Mouse (Mus musculus) embryonic facial prominence, embryonic 11.5 days (tissue): ENCODE results near the gene Dnajc7. TPM values are rescaled to one million over a fixed set of nuclear protein-coding genes. Genes with fewer than 3 reads are reported as not detected.

Source experiments
- ATAC-seq: fragments of 200-750 bp; cut with Nextera tagmentation; replicated peaks from 2 replicates; pipeline ENCODE4 v1.8.0; 2017; ENCODE audit warnings: low read depth; ENCODE audit not compliant: insufficient number of reproducible peaks, low FRiP score, low TSS enrichment
- DNase-seq: peaks from one replicate; pipeline ENCODE4 v3.0.0-alpha.2; 2015; ENCODE audit warnings: low spot score
- H3K27ac ChIP-seq: fragments of 300-500 bp; sonication (generic); replicated peaks from 2 replicates; pipeline ENCODE4 v1.5.1; 2014; ENCODE audit warnings: mild to moderate bottlenecking, low read depth, low read length, control low read depth
- H3K27me3 ChIP-seq: fragments of 300-500 bp; sonication (generic); 2 replicates; pipeline ENCODE4 v1.6.1; 2014; ENCODE audit warnings: mild to moderate bottlenecking, low read length, moderate library complexity, mixed read lengths; ENCODE audit not compliant: control insufficient read depth, insufficient read depth
- H3K36me3 ChIP-seq: fragments of 300-500 bp; sonication (generic); replicated peaks from 2 replicates; pipeline ENCODE4 v1.6.1; 2014; ENCODE audit warnings: low read depth, mild to moderate bottlenecking, low read length, moderate library complexity, mixed read lengths; ENCODE audit not compliant: control insufficient read depth, insufficient read depth
- H3K4me1 ChIP-seq: fragments of 300-500 bp; sonication (generic); 2 replicates; pipeline ENCODE4 v1.6.1; 2014; ENCODE audit warnings: low read length, mixed read lengths; ENCODE audit not compliant: control insufficient read depth, insufficient read depth
- H3K4me2 ChIP-seq: fragments of 300-500 bp; sonication (generic); 2 replicates; pipeline ENCODE4 v1.6.1; 2014; ENCODE audit warnings: low read depth, mild to moderate bottlenecking, control low read depth, low read length, moderate library complexity
- H3K4me3 ChIP-seq: fragments of 300-500 bp; sonication (generic); 2 replicates; pipeline ENCODE4 v1.5.1; 2014; ENCODE audit warnings: low read depth, low read length, control low read depth
- H3K9ac ChIP-seq: fragments of 300-500 bp; sonication (generic); replicated peaks from 2 replicates; pipeline ENCODE4 v1.6.1; 2014; ENCODE audit warnings: mild to moderate bottlenecking, control low read depth, low read length
- H3K9me3 ChIP-seq: fragments of 300-500 bp; sonication (generic); replicated peaks from 2 replicates; pipeline ENCODE4 v1.6.1; 2016; ENCODE audit warnings: mild to moderate bottlenecking, low read length, inconsistent platforms, mixed read lengths; ENCODE audit not compliant: control insufficient read depth
- WGBS: fragments of 180-500 bp; shearing (Covaris S2); extraction: QIAGEN DNeasy Blood & Tissue Kit; methylation state at CpG from one replicate; pipeline ENCODE4 v1.1.7; 2014; 5-methylcytosine and 5-hydroxymethylcytosine counted together
- polyA plus RNA-seq: library from polyadenylated mRNA; unstranded; fragments of >200 nt; fragmentation: Nextera tagmentation; extraction: Ambion mirVana; gene quantifications from 2 replicates; pipeline ENCODE4 v1.2.1, GENCODE M21; 2014

Dnajc7 gene
- polyA plus RNA-seq, 1 experiment from 2014 or later = 83.9 TPM

GRCm38 (mm10) chr11:100611627-100612026 is 8.3 kb downstream of the Dnajc7 start:
- Histone ChIP-seq H3K9ac (no peak overlapping the region), H3K4me1 (no peaks in the 10 kb centered on the region), H3K9me3 (no peaks in the 10 kb centered on the region), H3K4me2 (no peak overlapping the region), H3K27me3 (no peaks in the 10 kb centered on the region), H3K27ac (no peak overlapping the region), H3K36me3 (no peaks in the 10 kb centered on the region), H3K4me3 (no peak overlapping the region)
- ATAC-seq (no peak), DNase-seq (no peak)
- 87% methylated on average over 6 of the region's 6 CpGs for WGBS

- Histone ChIP-seq H3K36me3 (no peaks in the 10 kb centered on the region), H3K9me3 (no peaks in the 10 kb centered on the region), H3K4me1 (no peaks in the 10 kb centered on the region)
These were observed 9.8 kb downstream of the Dnajc7 start for GRCm38 (mm10) chr11:100609997-100610680.

GRCm38 (mm10) chr11:100609355-100609996 is 10.5 kb downstream of the Dnajc7 start:
- H3K27ac ChIP-seq = no peak overlapping the region
- no peak overlapping the region for H3K4me3 ChIP-seq
- no peak overlapping the region for H3K4me2 ChIP-seq
- WGBS = 93% methylated on average over 5 of the region's 5 CpGs
- no peaks in the 10 kb centered on the region for H3K27me3 ChIP-seq
- no peaks in the 10 kb centered on the region for H3K4me1 ChIP-seq
- DNase-seq (no peak), ATAC-seq (no peak)
- no peaks in the 10 kb centered on the region for H3K36me3 ChIP-seq
- H3K9ac ChIP-seq = no peak overlapping the region
- no peaks in the 10 kb centered on the region for H3K9me3 ChIP-seq

More at GRCm38 (mm10) chr11:100609997-100610680, 9.8 kb downstream of the Dnajc7 start:
- no peaks in the 10 kb centered on the region for H3K27me3 ChIP-seq
- H3K9ac ChIP-seq = no peak overlapping the region
- no peak overlapping the region for H3K4me3 ChIP-seq
- DNase-seq = no peak
- ATAC-seq = no peak
- no peak overlapping the region for H3K4me2 ChIP-seq
- WGBS = 87% methylated on average over 9 of the region's 9 CpGs
- H3K27ac ChIP-seq = no peak overlapping the region

GRCm38 (mm10) chr11:100608796-100609195 is 11.2 kb downstream of the Dnajc7 start:
- ATAC-seq (no peak), DNase-seq (no peak)
- Histone ChIP-seq H3K9ac (no peak overlapping the region), H3K27me3 (no peaks in the 10 kb centered on the region), H3K9me3 (no peaks in the 10 kb centered on the region), H3K27ac (no peak overlapping the region), H3K4me1 (no peaks in the 10 kb centered on the region), H3K4me3 (no peak overlapping the region), H3K36me3 (no peaks in the 10 kb centered on the region), H3K4me2 (no peak overlapping the region)
- 77% methylated on average over 4 of the region's 4 CpGs for WGBS

GRCm38 (mm10) chr11:100607121-100607520 is 12.8 kb downstream of the Dnajc7 start:
- no peaks in the 10 kb centered on the region for H3K27me3 ChIP-seq
- ATAC-seq (no peak), DNase-seq (no peak)
- no peaks in the 10 kb centered on the region for H3K9me3 ChIP-seq
- no peaks in the 10 kb centered on the region; the same call in 1 of the 2 replicates for H3K36me3 ChIP-seq
- 96% methylated on average over 6 of the region's 6 CpGs for WGBS
- H3K27ac ChIP-seq = no peak overlapping the region
- H3K4me1 ChIP-seq = no peaks in the 10 kb centered on the region
- no peak overlapping the region for H3K9ac ChIP-seq
- H3K4me2 ChIP-seq = no peak overlapping the region
- no peak overlapping the region for H3K4me3 ChIP-seq

GRCm38 (mm10) chr11:100605451-100605850 is 14.5 kb downstream of the Dnajc7 start:
- no peak for ATAC-seq

GRCm38 (mm10) chr11:100604321-100605005 is 15.5 kb downstream of the Dnajc7 start:
- DNase-seq (no peak), ATAC-seq (no peak)
- H3K27me3 ChIP-seq = no peaks in the 10 kb centered on the region
- H3K36me3 ChIP-seq = no peaks in the 10 kb centered on the region; the same call in 1 of the 2 replicates
- no peaks in the 10 kb centered on the region for H3K4me1 ChIP-seq
- no peak overlapping the region for H3K9ac ChIP-seq
- no peaks in the 10 kb centered on the region for H3K9me3 ChIP-seq
- WGBS = 91% methylated on average over 4 of the region's 4 CpGs
- no peak overlapping the region for H3K27ac ChIP-seq
- no peak overlapping the region for H3K4me2 ChIP-seq
- no peak overlapping the region for H3K4me3 ChIP-seq

More at GRCm38 (mm10) chr11:100605451-100605850, 14.5 kb downstream of the Dnajc7 start:
- no peaks in the 10 kb centered on the region; the same call in 1 of the 2 replicates for H3K36me3 ChIP-seq
- H3K4me3 ChIP-seq = no peak overlapping the region
- H3K4me2 ChIP-seq = no peak overlapping the region
- H3K9ac ChIP-seq = no peak overlapping the region
- no peak overlapping the region for H3K27ac ChIP-seq
- 92% methylated on average over 10 of the region's 10 CpGs for WGBS
- DNase-seq = no peak
- no peaks in the 10 kb centered on the region for H3K27me3 ChIP-seq
- H3K9me3 ChIP-seq = no peaks in the 10 kb centered on the region
- no peaks in the 10 kb centered on the region for H3K4me1 ChIP-seq

- Histone ChIP-seq H3K27ac (no peak overlapping the region), H3K36me3 (peaks cover 5% of the 10 kb centered on the region), H3K27me3 (no peaks in the 10 kb centered on the region), H3K4me2 (no peak overlapping the region), H3K9ac (no peak overlapping the region), H3K4me3 (no peak overlapping the region), H3K4me1 (no peaks in the 10 kb centered on the region), H3K9me3 (no peaks in the 10 kb centered on the region)
- no peak for DNase-seq
- 92% methylated on average over 8 of the region's 8 CpGs for WGBS
- ATAC-seq = no peak
These were observed 16.2 kb downstream of the Dnajc7 start for GRCm38 (mm10) chr11:100603813-100604212.
